Mouse (Mus musculus) skeletal muscle tissue, adult 2 months (tissue): ENCODE data around the gene Cdkal1.

Experiments used
- DNase-seq: peaks from one replicate; pipeline ENCODE4 v3.0.0-alpha.2; 2012; ENCODE audit warnings: low read depth, low spot score

Cdkal1 gene

DNA sequence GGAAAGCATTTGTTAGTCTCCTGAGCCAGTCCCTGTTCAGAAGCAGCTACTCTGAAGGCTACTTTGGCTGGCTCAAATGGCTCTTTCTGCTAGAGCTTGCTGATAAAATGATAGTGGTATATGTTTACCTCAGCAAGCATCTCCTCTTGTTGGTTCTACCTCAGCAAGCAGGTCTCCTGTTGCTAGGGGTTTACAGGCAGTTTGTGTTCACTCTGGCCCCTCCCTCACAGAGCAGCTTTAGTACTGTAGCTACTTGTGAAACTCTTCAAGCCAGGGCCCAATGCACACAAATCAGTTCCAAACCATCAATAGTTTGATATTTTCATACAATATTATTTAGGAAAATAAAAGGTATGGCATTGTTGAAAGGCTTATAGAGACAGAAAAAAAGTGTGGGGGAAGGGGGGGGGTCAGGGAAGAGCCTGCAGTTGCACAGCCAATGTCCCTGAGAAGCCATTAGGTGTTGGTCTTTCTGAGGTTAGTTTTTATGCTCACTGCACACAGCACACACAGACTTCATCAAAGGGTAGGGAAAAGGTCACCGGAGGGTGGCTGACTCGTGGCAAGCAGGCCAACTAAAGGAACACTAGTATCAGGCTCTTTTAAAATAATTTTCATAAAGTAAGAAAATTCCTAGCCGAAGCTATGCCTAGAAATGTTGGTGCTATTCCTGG, 499.9 kb downstream of the Cdkal1 start:
- DNase-seq: no peak

DNA sequence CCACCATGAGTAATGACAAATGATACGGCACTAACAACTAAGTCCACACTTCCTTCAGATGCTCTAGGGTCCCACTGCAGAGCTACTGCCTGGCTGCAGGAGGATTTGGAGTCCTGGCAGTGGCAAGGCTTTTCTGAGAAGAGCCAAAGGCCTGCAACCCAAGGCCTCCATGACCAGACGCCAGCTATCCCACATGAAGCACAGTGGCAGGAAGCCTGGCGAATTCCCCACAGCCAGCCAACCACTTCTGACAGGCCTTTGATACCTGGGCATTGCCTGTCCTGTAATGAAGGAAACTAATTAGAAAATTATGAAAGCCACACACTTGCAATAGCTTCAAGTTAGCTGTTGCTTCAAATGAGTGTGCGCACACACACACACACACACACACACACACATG, 500.5 kb downstream of the Cdkal1 start:
- DNase-seq: no peak

DNA sequence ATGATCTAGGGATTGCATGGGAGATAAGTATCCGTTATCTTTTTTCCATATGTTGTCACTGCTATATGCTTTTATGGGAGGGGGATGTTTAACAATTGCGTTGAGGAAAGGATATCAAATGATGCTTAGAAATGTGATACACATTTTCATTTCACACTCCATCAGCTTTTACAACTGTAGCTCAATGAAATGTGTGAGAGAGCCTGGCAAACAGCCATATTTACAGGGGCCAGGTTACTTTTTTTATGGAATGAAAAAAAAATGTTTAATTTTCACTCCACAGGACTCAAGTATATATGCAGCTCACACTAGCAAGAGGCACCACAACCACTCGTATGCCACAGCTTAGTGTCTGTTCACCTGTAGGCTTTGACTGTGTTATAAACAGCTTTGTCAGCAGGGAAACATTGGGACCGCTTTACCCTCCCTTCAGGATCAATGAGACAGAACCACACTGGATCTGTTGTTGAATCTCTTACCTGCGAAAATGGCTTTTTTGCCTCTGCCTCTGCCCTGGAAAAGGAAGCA, 501.5 kb downstream of the Cdkal1 start:
- no peak for DNase-seq

DNA sequence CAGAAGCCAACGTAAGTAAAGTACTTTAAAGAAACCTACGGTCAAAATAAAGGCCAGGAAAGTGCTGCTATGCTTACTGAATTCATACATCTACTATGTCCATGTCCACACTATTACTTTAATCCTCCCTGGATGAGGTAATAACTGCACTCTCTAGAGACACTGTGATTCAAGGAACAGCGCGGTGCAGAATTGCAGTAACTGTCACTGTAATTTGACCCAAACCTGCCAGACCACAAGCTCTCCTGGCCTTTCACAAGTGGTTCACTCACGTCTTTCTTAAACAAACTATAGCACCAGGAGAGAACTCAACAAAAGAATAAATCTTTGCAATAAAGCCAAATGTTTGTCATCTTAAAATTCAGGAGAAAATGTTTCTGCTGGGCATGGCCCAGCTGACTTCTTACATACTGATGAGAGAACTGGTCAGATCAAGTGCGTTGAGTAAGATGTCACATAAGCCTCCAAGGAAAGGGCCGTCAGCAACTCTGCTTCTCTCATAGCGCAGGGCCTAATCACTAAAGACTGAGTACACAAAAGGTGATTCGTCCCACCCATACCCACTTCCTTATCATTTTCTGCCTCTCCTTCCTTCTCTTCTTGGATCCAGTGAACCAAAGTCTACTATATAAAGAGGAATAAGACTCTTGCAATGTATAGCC, 504.3 kb downstream of the Cdkal1 start:
- DNase-seq: no peak

DNA sequence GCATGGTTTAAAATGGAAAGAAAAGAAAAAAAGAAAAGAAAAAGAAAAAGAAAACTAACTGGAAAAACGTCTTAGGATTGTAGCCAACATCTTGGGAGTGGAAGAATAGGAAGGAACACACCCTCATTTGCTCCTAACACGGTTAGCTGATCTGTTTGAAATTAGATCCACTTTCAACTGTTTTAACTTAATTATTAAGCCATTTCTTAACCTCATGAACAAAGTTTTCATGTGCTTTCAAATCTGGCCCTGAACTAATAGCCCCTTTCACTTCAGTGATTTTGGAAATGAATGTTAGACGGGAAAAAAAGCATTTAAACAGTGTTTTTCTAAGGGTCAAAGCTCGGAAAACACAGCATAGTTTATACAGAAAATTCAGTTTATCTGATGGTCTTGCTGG, 505.5 kb downstream of the Cdkal1 start:
- DNase-seq: no peak

DNA sequence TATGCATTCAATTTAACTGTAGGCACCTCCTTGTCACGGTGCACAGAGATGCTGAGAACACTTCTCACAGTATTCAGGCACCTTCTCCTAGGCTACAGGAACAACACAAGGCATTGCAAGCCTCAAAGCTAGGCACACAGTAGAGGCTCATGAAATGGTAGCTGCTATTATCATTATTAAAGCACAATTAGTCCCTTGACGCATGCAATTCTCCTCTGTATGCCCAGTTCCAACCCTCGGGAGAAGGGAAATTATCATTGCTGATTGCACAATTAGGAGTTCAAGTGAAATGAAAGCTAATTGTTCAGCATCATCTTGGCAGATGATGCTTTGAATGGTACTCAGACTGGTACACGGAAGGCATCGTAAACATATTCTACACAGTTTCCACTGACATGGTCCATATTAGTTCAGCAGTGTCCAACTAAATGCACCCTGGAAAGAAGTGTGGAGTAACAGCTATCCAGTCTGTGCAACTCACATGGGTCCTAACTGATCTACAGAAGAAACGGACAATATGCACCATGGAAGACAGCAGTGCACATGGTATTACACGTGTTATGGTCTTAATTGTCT, 506.0 kb downstream of the Cdkal1 start:
- no peak for DNase-seq

DNA sequence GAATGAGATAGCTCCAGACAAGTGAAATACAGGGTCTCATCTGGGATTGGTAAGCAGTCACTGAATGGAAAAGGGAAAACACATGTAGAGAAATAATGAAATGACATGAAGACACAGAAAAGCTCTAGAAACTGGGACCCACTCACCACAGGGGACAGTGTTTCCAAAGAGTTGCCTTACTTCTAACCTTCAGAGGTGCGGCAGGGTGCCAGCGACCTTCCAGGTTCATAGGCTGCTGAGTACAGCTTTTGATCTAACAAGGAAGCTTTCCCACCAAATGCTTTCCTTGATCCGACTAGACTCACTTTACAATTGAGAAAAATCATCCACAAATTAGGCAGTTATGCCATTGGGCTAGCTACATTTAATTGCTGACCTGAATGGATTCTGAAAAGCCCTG, 507.1 kb downstream of the Cdkal1 start:
- no peak for DNase-seq

DNA sequence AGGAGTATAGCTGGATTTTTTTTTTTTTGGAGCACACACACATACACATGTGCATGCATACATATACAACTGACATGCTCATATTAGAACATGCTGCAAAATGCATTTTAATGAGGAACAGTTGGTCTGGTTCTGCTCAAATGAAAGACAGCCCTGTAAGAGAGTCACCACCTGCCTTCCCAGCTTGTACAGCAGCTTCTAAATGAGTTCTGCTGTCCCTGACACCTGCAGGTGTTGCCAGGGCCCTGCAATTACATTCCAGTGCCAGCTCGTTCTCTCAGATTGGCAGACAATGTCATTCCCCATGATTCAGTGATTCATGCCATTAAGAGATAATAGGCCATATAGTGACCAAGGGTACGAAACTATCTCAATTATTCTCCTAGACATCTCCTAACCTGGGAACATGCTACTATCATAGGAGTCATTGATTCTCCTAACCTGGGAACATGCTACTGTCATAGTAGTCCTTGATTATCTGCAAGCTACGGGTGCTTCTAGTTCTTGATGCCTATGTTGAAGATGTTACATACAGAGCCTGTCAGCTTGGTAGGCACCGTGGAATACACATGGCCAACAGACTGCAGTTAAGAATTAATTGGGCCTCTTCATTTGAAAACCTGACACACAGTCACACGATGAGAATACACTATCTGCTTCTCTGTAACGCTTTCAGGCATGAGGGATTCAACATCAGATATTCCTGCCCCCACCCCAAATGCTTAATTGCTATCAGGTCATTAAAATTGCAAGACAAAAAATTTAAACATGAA, 522.6 kb downstream of the Cdkal1 start:
- no peak for DNase-seq

DNA sequence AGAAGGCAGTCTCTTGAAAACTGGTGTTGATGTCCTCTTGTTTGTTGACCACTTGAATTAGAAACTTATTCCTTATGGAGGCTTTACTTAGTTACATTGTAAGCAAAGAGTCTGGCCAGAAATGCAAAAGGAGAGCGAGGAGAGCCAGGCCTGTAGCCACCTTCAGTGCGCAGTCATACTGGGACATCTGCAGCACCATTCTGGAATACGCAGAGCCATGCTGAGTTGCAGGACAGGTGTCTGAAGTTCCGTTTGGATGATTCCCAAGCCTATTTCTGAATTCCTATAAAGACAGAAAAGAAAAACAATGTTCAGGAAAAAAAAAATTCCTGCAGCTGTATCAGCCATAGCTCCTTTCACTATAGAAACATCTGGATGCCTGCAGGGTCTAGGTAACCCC, 529.5 kb downstream of the Cdkal1 start:
- DNase-seq: no peak

DNA sequence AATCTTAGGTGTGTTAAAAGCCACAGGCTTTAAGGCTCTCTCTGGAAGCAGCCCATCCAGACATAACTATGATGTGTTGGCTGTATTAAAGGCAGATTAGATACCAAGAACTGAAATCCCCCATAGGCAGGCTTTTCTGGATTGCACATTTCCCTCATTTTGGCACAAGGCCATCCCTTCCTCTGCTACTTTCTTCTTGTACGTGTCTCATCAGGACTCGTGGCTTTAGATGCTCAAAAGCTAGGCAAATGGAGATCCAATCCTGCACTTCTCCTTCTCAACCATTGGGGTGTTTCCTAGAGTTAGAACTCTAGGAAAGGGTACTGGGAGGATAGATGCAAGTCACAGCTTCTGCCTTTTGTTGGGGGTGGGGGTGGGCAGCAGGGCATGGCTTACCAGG, 535.1 kb downstream of the Cdkal1 start:
- DNase-seq: no peak

DNA sequence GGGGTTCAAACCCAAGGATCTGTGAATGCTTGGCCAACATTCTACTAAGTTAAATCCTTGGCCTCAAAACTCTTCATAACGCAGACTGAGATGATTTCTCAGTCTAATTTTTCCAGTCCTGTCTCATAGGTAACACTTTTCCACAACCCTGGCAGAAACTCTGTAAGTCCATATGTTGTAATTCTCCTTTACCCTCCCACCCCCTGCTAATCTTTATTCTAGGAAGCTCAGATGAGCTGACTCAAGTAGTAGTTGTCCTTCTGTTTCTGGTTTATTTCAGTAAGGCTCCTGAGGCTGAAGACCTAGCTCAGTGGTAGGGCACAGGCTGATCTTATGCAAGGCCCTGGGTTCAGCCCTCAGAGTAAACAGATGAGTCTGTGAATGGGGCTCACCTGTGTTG, 537.8 kb downstream of the Cdkal1 start:
- no peak for DNase-seq

DNA sequence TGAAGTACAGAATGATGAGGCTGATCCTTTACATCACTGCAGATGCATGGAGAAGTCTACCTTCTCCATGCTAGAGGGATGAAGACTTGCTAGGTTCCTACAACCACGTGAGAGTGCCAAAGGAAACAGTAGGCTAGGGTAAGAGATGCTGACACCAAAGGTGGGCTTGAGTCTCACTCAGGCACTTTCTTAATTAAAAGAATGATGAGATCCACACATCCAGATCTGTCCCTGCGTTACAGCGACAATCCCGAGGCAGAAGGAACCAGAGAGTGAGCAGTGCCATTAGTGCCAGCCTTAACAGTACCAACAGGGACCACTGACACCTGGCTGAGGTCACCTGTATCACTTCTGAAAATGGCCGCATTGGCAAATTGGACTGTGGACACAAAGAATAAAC, 539.2 kb downstream of the Cdkal1 start:
- DNase-seq: no peak

DNA sequence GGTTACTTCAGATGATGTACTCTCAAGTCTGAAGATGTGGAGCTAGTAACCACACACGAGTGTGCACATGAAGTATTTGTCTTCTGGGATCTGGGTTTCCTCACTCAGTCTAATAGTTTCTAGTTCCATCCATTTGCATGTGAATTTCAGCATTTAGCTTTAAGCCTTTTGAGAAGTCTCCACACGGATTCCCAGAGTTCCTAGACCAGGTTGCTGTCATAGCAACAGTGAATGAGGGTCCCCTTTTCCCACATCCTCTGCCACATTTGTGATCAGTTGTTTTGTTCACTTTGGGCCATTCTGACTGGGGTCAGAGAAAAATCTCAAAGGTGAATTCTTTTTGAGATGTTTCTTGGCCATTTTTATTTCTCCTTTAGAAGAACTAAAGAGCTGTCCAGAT, 543.4 kb downstream of the Cdkal1 start:
- no peak for DNase-seq

DNA sequence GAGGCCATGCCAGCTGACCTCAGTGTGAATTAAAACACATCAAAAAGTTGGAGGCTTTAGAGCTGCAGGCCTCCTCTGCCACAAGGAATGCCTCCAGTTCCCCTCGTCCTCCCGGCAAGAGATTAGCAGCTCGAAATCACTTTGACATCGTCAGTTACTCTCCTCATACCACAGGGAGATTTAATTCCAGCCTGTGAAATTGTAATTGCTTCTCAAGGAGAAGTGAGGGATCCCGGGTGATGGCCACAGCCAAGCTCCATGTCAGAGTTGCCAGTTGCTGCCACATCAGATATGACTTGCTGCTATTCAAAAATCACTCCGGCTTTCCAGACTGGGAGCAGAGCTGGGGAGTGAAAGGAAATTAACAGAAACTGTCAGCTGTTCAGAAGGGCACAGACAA, 548.1 kb downstream of the Cdkal1 start:
- no peak for DNase-seq

DNA sequence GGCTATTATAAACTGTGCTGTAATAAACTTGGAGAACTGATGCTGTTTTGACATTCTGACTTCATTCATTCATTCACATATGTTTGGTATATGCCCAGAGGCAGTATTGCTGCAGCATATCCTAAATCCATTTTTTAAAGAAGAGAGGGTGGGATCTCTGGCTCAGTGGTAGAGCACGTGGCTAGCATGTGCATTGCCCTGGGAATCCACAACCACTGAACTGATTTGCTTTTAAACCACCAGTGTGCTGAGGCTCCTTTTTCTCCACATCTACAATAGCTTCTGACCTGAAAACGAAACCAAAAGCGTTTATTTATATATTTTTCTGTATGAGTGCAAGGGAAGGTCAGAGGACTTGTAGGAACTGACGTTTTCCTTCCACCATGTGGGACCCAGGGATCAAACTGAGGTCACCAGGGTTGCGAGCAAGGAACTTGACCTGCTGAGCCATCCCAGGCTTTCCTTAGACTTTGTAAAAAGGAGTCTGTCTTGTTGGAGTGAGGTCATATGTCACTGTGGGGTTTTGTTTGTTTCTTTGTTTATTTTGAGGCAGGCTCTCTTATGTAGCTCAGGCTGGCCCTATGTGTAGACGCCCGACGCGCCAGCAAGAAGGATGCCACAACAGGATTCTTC, 562.8 kb downstream of the Cdkal1 start:
- no peak for DNase-seq

DNA sequence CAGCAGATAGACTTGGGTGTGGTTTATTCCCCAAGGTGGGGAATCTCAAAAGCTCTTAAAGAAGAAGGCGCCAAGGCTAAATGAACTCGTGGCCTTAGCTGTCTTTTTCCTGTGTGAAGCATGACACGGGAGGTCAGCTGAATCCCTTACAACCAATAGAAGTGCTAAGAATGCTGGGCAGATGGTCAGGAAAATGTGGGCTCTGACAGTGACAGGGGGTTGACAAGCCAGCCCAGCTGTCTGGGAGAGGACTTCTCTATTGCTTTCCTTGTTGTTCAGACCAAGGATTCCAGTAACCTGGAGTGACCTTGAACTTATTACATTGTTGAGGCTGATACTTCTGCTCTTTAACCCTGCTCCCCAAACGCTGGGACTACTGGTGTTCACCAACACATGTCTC, 564.9 kb downstream of the Cdkal1 start:
- peak; percentile 18 for DNase-seq

DNA sequence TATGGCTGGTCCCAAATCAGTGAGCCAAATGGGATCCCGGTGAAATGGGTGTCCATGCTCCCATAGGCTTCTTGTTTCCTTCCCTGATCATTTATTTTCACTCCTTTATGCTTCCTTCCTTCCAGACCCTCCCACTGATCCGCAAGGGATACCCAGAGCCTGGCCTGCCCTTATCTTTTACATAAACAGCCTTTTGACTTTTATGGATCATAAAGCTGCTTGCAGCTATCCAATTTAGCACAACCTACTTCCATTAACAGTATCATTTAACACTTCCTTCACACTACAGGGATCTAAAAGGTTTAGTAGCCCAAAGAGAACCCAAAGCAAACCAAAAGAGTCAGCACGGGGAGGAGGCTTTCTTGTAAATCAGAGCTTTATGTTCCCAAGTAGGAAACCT, 570.4 kb downstream of the Cdkal1 start:
- DNase-seq: no peak

DNA sequence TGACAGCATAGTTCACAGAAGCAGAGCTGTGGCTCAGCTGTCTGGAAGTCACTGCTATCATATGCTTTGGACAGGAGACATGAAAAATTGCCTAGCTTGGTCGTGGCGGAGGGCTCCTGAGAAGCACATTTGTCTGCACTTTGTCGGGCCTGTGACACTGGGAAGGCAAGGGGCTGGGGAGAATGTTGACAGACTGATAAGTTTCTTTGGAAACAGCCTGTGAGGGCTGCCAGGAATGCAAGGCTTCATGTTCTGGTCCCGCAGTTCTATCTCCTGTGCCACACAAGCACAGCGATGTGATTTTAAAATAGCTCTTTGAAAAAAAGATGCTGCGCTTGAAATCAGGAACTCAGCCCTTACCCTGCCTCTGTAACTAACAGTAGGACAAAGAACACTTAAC, 573.9 kb downstream of the Cdkal1 start:
- DNase-seq: no peak

DNA sequence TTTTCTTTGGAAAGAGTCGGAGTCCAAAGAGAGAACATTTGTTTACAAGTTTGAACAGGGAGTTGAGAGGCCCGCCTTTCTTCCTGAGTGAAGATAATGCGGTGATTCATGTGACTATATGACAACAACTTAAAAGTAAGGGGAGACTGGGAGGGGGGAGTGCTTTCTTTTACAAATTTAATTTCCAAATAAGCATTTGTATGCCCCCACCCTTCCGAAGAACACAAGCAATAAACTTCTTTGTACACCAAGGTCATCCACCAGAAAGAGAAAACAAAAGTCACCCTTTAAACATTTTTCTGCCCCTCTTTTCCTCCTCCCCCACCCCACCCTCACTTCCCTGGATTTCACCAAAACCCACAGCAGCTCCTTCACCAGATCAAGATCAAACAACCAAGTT, 577.3 kb downstream of the Cdkal1 start:
- no peak for DNase-seq

DNA sequence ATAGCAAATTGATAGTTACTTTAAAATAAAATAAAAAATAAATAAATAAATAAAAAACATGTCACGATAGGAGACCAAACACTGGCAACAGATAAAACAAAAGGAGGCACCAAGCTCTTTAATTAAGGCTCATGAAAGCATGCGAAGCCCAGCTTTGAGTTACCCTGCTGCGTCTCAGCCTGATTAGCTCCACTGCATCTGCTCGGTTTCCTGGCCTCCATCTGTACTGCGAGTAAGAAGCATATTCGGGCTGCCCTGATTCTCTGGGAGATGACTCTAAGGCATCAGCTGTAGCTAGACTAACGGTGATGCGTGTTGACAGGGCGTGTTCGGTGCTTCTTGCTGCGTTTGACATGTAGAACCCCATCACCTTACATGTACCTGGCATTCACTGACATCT, 581.2 kb downstream of the Cdkal1 start:
- DNase-seq: no peak

DNA sequence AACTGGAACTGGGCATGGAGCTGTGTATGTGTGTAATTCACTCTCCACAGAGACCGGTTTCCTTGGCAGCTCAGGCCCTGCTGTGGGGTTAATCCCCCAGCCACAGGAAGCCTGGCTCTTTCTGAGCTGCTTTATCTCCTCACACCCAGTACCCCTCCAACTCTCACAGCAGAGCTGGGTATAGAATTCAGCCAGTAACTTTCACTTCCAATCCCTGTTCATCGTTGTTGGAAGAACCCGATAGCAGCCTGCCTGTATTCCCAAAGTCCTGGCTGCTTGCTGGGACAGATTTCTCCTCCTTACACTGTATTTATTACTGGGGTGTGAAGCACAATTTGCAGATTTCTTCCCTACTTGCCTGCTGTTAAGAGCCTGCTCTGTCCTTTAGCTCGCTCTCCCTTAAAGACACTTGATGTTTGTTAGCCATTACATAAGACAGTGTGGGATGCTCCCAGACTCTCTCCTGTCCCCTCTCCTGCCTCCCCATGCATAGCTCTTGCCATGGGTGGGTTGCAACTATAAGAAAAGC, 581.7 kb downstream of the Cdkal1 start:
- no peak for DNase-seq

DNA sequence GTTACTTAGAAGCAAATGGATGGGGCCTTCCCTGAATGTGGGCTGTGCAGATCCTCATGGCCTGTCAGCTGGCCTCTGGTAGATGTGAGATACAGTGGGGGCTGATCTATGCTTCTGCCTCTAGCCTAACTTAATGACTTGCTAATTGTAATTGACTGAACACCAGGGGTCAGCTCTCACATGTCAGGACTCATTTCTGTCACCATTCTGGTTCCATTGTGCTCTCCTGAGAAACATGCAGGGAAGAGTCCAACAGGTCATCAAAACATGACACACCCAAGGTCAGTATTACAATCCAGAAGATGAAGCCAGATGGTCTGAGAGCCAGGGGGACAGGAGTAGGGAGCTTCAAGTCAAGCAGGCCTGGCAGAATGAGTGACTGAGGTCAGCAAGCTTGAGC, 584.0 kb downstream of the Cdkal1 start:
- DNase-seq: no peak
